Mouse (Mus musculus): ENCODE results near the gene Rassf3. TPM values are rescaled to one million over a fixed set of nuclear protein-coding genes. Genes with fewer than 3 reads are reported as not detected.

Rassf3 gene
- total RNA-seq (2014; fragmentation: Nextera tagmentation) (0.58 TPM in 1 of 2 replicates, not detected in the other), total RNA-seq (2017) (0.46 and 0.66 TPM in 2 replicates), polyA plus RNA-seq (2012) (0.07 and 0.14 TPM in 2 replicates)

DNA sequence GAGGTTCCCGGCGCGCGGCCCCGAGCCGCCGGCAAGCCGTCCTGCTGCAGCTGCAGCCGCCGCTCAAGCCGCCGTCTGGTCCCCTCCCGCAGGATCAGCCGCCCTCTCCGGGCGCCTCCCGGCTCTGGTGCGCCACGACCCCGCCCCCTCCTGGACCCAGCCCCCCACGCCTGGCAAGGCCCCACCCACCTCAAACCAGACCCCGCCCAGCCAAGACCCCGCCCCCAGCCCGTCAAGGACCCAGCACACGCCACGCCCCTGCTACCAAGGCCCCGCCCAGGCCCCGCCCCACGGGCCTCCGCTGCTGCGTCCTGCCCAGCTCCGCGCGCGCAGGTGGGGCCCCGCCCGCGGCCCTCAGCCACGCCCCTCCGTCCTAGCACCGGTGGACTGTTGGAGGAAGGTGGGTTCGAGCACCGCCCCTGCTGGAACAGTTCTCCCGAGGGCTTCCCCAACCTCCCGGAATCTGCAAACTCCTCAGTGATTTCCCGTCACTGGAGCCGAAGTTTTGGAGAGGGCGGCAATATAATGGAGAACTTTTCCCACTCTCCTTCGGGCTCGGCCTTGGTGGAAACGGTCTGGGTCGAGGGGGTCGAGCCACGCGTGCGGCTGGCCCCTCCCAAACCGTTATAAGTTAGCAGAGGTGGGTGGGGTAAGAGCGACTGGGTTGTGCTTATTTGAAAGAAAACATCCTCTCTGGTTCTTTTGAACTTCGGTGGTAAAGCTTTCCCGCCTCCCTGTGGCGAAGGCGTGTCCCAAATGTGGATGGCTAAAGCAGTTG is at the start of gene Rassf3:
Rassf3 (minus strand) TSS at position 158 of the 778 bp plus-strand sequence.
- DNase-seq (ENCODE audit: low spot score) = peak; percentile 81
- TF ChIP-seq GATA1 (IDR thresholded peaks at IDR 0.05; ENCODE audit: borderline replicate concordance, low read length) (no peak), CTCF (IDR thresholded peaks at IDR 0.05; ENCODE audit: low read depth, low read length) (no peak), POLR2AphosphoS5 (IDR thresholded peaks at IDR 0.05; ENCODE audit: insufficient replicate concordance, low read depth, low read length) (no peak)
- peak; percentile 68 for ATAC-seq (ENCODE audit: extremely low read depth, insufficient number of reproducible peaks, low FRiP score, poor library complexity, severe bottlenecking)
- peaks cover 18% of the 10 kb centered on the region for H3K4me1 ChIP-seq (ENCODE audit: insufficient read depth, low read depth, low read length)
- H3K27me3 ChIP-seq (ENCODE audit: insufficient read depth, low read length) = peaks cover 15% of the 10 kb centered on the region; the same call in 1 of the 2 replicates
- H3K36me3 ChIP-seq (replicated peaks) = no peaks in the 10 kb centered on the region
- H3K9me3 ChIP-seq (replicated peaks) = peaks cover 8% of the 10 kb centered on the region; the same call in 1 of the 2 replicates
- peak within 1 kb of the TSS; percentile 69 for H3K4me3 ChIP-seq (ENCODE audit: low read depth, low read length)

DNA sequence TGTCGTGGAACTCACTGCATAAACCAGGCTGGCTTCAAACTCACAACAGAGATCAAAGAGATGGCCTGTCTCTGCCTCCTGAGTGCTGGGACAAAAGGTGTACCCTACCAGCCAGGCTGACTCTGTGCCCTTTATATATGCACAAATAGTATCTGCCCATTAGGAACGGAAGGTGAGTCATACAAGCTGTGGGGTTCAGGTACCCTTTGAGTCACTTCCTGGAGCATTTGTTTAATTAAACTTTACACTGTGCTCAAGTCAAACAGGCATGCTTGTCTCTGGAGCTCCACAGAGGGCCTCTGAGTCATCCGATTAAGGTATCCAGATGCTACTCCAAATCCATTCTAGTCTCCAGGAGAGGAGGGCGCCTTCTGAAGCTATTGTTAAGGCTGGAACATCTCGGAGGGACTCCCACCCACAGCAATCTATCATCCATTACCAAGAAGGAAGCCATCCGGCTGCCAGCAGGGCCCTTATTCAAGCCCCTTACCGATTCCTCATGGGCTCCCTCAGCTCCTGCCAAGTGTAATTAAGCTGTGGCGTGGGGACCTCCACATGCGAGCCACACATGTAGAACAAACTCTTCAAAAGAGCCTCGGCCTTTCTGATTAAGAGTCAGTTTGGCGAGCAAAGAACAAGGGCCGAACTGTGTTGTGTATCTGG is 44.9 kb upstream of the Rassf3 start:
- no peaks in the 10 kb centered on the region for H3K36me3 ChIP-seq (replicated peaks)
- H3K9me3 ChIP-seq (replicated peaks) = no peaks in the 10 kb centered on the region
- no peak overlapping the region for H3K4me3 ChIP-seq (ENCODE audit: low read depth, low read length)
- peaks cover 2% of the 10 kb centered on the region for H3K4me1 ChIP-seq (ENCODE audit: insufficient read depth, low read depth, low read length)
- peaks cover 5% of the 10 kb centered on the region for H3K27me3 ChIP-seq (ENCODE audit: insufficient read depth, low read length)
- TF ChIP-seq POLR2AphosphoS5 (IDR thresholded peaks at IDR 0.05; ENCODE audit: insufficient replicate concordance, low read depth, low read length) (no peak), GATA1 (IDR thresholded peaks at IDR 0.05; ENCODE audit: borderline replicate concordance, low read length) (no peak), TAL1 (conservative IDR thresholded peaks at IDR 0.05; ENCODE audit: low read depth, low read length) (no peak), CTCF (IDR thresholded peaks at IDR 0.05; ENCODE audit: low read depth, low read length) (no peak), GATA2 (IDR thresholded peaks at IDR 0.05; ENCODE audit: borderline replicate concordance, low read depth, low read length) (no peak)
- DNase-seq (ENCODE audit: low spot score) (no peak), ATAC-seq (ENCODE audit: extremely low read depth, insufficient number of reproducible peaks, low FRiP score, poor library complexity, severe bottlenecking) (no peak)

DNA sequence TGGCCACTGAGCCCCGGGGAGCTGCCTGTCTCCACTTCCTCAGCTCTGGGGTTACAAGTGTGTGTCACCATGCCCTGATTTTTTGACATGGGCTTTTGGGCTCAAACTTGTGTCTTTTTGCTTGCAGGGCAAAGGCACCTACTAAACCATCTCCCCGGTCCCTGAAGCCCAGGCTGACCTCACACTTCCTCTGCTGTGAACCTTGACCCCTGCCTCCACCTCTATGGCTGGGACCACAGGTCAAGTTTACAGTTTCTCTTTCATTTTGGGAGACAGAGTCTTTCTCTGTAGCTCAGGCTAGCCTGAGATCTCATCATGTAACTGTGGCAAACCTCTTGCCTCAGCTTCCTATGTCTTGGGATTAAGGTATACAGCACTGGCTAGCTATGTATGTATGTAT is 43.6 kb upstream of the Rassf3 start:
- Histone ChIP-seq H3K27me3 (ENCODE audit: insufficient read depth, low read length) (peaks cover 5% of the 10 kb centered on the region), H3K4me1 (ENCODE audit: insufficient read depth, low read depth, low read length) (peaks cover 3% of the 10 kb centered on the region), H3K4me3 (ENCODE audit: low read depth, low read length) (no peak overlapping the region), H3K36me3 (replicated peaks) (no peaks in the 10 kb centered on the region), H3K9me3 (replicated peaks) (no peaks in the 10 kb centered on the region)
- DNase-seq (ENCODE audit: low spot score) (no peak), ATAC-seq (ENCODE audit: extremely low read depth, insufficient number of reproducible peaks, low FRiP score, poor library complexity, severe bottlenecking) (no peak)
- TF ChIP-seq TAL1 (conservative IDR thresholded peaks at IDR 0.05; ENCODE audit: low read depth, low read length) = no peak
- TF ChIP-seq POLR2AphosphoS5 (IDR thresholded peaks at IDR 0.05; ENCODE audit: insufficient replicate concordance, low read depth, low read length) = no peak
- TF ChIP-seq CTCF (IDR thresholded peaks at IDR 0.05; ENCODE audit: low read depth, low read length) = no peak
- no peak for TF ChIP-seq GATA1 (IDR thresholded peaks at IDR 0.05; ENCODE audit: borderline replicate concordance, low read length)
- TF ChIP-seq GATA2 (IDR thresholded peaks at IDR 0.05; ENCODE audit: borderline replicate concordance, low read depth, low read length) = no peak

DNA sequence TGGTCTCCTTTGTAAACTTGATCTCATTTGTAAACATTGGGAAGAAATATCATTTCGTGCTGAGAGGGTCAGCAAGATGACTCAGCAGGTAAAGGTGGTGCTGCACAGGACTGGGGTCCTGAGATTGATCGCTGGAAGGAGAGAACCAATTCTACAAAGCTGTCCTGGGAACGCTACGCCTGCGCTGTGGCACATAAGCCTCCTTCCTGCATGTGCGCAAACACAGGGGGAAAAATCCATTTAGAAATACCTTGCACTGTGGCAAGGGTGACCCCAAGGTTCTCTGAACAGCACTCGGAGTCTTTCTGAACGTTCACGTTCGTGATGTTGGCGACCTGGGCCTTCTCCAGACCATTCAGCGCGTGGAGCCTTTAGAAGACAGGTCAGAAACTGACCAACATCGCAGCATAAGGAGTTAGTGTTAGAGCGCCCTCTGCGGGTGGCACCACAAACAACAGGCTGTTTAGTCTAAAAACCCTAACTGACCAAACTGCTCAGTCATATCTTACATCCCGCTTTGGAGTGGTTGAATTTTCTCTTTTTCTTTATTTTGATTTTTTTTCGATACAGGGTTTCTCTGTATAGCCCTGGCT is 40.0 kb upstream of the Rassf3 start:
- no peak overlapping the region for H3K4me3 ChIP-seq (ENCODE audit: low read depth, low read length)

DNA sequence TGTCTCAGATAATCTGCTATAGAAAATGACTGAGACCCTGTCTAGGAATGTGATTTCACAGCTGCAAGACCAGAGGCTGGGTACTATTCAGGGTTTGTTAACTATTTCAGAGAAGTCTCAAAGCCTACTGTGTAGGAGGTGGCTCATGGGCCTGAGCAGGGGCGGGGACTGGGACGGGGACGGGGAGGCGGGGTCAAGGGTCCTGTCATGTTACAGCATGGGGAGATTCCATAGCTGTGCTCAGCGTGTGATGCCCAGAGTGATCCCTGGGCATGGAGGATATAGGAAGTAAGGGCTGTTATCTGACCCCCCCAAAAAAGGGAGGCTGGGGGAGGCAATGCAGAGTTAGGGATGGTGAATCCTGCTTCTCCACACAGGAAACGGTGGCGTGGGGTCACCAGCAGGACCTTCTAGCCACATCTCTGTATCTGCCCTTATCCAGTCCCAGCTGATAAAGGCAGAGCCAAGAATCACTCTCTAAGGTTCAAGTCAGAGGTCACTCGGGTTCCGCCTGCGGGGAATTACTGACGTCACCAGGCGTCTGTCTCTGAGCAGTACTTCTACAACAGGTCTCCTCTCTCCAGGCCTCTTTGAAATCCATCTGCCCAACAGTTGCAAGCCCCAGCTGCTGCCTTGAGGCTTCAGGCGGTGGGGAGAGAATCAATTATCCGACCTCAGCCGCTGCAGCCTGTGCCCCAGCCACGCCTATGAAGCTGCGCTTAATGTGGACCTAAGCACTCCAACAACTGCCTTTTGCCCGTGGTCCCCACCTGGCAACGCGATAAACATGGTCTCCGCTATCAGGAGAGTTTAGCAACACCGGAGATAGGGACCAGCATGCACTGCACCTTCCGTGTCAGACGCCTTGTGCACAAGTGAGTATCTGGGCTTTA is 33.9 kb upstream of the Rassf3 start:
- DNase-seq (ENCODE audit: low spot score) (no peak), ATAC-seq (ENCODE audit: extremely low read depth, insufficient number of reproducible peaks, low FRiP score, poor library complexity, severe bottlenecking) (no peak)
- peaks cover 4% of the 10 kb centered on the region; the same call in 1 of the 2 replicates for H3K4me1 ChIP-seq (ENCODE audit: insufficient read depth, low read depth, low read length)
- H3K27me3 ChIP-seq (ENCODE audit: insufficient read depth, low read length) = peaks cover 13% of the 10 kb centered on the region
- no peaks in the 10 kb centered on the region for H3K9me3 ChIP-seq (replicated peaks)
- TF ChIP-seq GATA2 (IDR thresholded peaks at IDR 0.05; ENCODE audit: borderline replicate concordance, low read depth, low read length) (no peak), CTCF (IDR thresholded peaks at IDR 0.05; ENCODE audit: low read depth, low read length) (no peak), TAL1 (conservative IDR thresholded peaks at IDR 0.05; ENCODE audit: low read depth, low read length) (no peak), POLR2AphosphoS5 (IDR thresholded peaks at IDR 0.05; ENCODE audit: insufficient replicate concordance, low read depth, low read length) (no peak), GATA1 (IDR thresholded peaks at IDR 0.05; ENCODE audit: borderline replicate concordance, low read length) (no peak)
- no peak overlapping the region for H3K4me3 ChIP-seq (ENCODE audit: low read depth, low read length)
- H3K36me3 ChIP-seq (replicated peaks) = no peaks in the 10 kb centered on the region

More for the DNA sequence above, 40.0 kb upstream of the Rassf3 start:
- Histone ChIP-seq H3K36me3 (replicated peaks) (no peaks in the 10 kb centered on the region), H3K4me1 (ENCODE audit: insufficient read depth, low read depth, low read length) (peaks cover 3% of the 10 kb centered on the region), H3K9me3 (replicated peaks) (no peaks in the 10 kb centered on the region), H3K27me3 (ENCODE audit: insufficient read depth, low read length) (no peaks in the 10 kb centered on the region)
- TF ChIP-seq GATA2 (IDR thresholded peaks at IDR 0.05; ENCODE audit: borderline replicate concordance, low read depth, low read length) = no peak
- no peak for TF ChIP-seq TAL1 (conservative IDR thresholded peaks at IDR 0.05; ENCODE audit: low read depth, low read length)
- no peak for TF ChIP-seq GATA1 (IDR thresholded peaks at IDR 0.05; ENCODE audit: borderline replicate concordance, low read length)
- TF ChIP-seq POLR2AphosphoS5 (IDR thresholded peaks at IDR 0.05; ENCODE audit: insufficient replicate concordance, low read depth, low read length) = no peak
- peak; percentile 77 for TF ChIP-seq CTCF (IDR thresholded peaks at IDR 0.05; ENCODE audit: low read depth, low read length)
- ATAC-seq (ENCODE audit: extremely low read depth, insufficient number of reproducible peaks, low FRiP score, poor library complexity, severe bottlenecking) = peak; percentile 34
- DNase-seq (ENCODE audit: low spot score) = peak; percentile 30
